Mouse (Mus musculus) embryonic fibroblast, embryonic 13.5 days (primary cell): Measurements from ENCODE around the gene Zfp541.

Experiments
- CTCF ChIP-seq: IDR thresholded peaks from 2 replicates; pipeline ENCODE4 v1.5.1; 2011; ENCODE audit warnings: mild to moderate bottlenecking, control low read depth, low read length, moderate library complexity, borderline replicate concordance; ENCODE audit not compliant: insufficient read depth
- POLR2A ChIP-seq: IDR thresholded peaks from 2 replicates; pipeline ENCODE4 v1.6.1; 2011; ENCODE audit warnings: low read depth, mild to moderate bottlenecking, control low read depth, low read length, moderate library complexity

- TF ChIP-seq POLR2A: no peak
- TF ChIP-seq CTCF: no peak
These were observed 5.9 kb upstream of the Zfp541 start for GRCm38 (mm10) chr7:16055665-16056064.
